Mouse (Mus musculus): Measurements from ENCODE around the gene Olfr1415. TPM values are rescaled to one million over a fixed set of nuclear protein-coding genes. Genes with fewer than 3 reads are reported as not detected.

Olfr1415 gene
- not detected in 2 replicates for polyA plus RNA-seq (2015; fragmentation: Nextera tagmentation; extraction: Ambion mirVana)

GRCm38 (mm10) chr1:92496001-92496400, at the start of gene Olfr1415:
Olfr1415 (minus strand) TSS chr1:92496101.

GRCm38 (mm10) chr1:92518561-92518960, 22.7 kb upstream of the Olfr1415 start, which contains the start of gene Olfr1414:
Olfr1414 (minus strand) TSS chr1:92518661.

GRCm38 (mm10) chr1:92485013-92485412, 10.9 kb downstream of the Olfr1415 start, which contains the start of gene Olfr1416:
Olfr1416 (minus strand) TSS chr1:92485113.

GRCm38 (mm10) chr1:92473165-92474041, 22.5 kb downstream of the Olfr1415 start, which contains the start of gene Ndufa10:
Ndufa10 (minus strand) TSS chr1:92473860.

Small RNA genes within 50 kb of the gene (microRNA-seq; reads per million reads assigned to microRNA genes)
- 2.8 reads per million for gene Mir6900 (ENCODE audit: borderline replicate concordance, insufficient number of aligned reads)

Other genes starting within 250 kb of the Olfr1415 start
- gene Ndufa10, start 22.2 kb downstream of the Olfr1415 start, polyA plus RNA-seq (2015; fragmentation: Nextera tagmentation; extraction: Ambion mirVana), result 133 and 210 TPM in 2 replicates
- gene Olfr1416, start 11.0 kb downstream of the Olfr1415 start, polyA plus RNA-seq (2015; fragmentation: Nextera tagmentation; extraction: Ambion mirVana), result not detected in 2 replicates
- gene Olfr1414, start 22.6 kb upstream of the Olfr1415 start, polyA plus RNA-seq (2015; fragmentation: Nextera tagmentation; extraction: Ambion mirVana), result not detected in 2 replicates
- not detected in 2 replicates for gene Olfr1413, start 75.2 kb upstream of the Olfr1415 start, polyA plus RNA-seq (2015; fragmentation: Nextera tagmentation; extraction: Ambion mirVana)
- not detected in 2 replicates for gene Olfr1412, start 89.7 kb upstream of the Olfr1415 start, polyA plus RNA-seq (2015; fragmentation: Nextera tagmentation; extraction: Ambion mirVana)
- not detected in 2 replicates for gene Olfr1411, start 98.3 kb upstream of the Olfr1415 start, polyA plus RNA-seq (2015; fragmentation: Nextera tagmentation; extraction: Ambion mirVana)
- gene Olfr1410, start 109.7 kb upstream of the Olfr1415 start, polyA plus RNA-seq (2015; fragmentation: Nextera tagmentation; extraction: Ambion mirVana), result not detected in 2 replicates
- gene Olfr12, start 121.7 kb upstream of the Olfr1415 start, polyA plus RNA-seq (2015; fragmentation: Nextera tagmentation; extraction: Ambion mirVana), result not detected in 2 replicates
- 744 and 1,302 TPM in 2 replicates for gene Cops9, start 145.9 kb upstream of the Olfr1415 start, polyA plus RNA-seq (2015; fragmentation: Nextera tagmentation; extraction: Ambion mirVana)
- 0.19 TPM in 2 replicates for gene Otos, start 152.7 kb upstream of the Olfr1415 start, polyA plus RNA-seq (2015; fragmentation: Nextera tagmentation; extraction: Ambion mirVana)

Measured in adrenal gland, postnatal 0 days (tissue).